Mouse (Mus musculus) liver, embryonic 14.5 days (tissue): Measurements from ENCODE around the gene Cgas. TPM values are rescaled to one million over a fixed set of nuclear protein-coding genes. Genes with fewer than 3 reads are reported as not detected.

Source experiments
- ATAC-seq: fragments of 200-750 bp; cut with Nextera tagmentation; 2 replicates; pipeline ENCODE4 v1.8.0; 2017; ENCODE audit warnings: moderate number of reproducible peaks, mild to moderate bottlenecking, moderate library complexity; ENCODE audit not compliant: insufficient read depth
- DNase-seq, 3 experiments: peaks; one replicate each; pipeline ENCODE4 v3.0.0-alpha.2; 2012 to 2013; ENCODE audit warnings: low read depth in 3 of 3, low spot score in 3 of 3
- H3K27ac ChIP-seq: fragments of 300-500 bp; sonication (generic); 2 replicates; pipeline ENCODE4 v1.5.1; 2014; ENCODE audit warnings: moderate library complexity, mild to moderate bottlenecking, control low read depth, inconsistent platforms
- H3K27me3 ChIP-seq: fragments of 300-500 bp; sonication (generic); 2 replicates; pipeline ENCODE4 v1.6.1; 2014; ENCODE audit warnings: mild to moderate bottlenecking, low read length, moderate library complexity; ENCODE audit not compliant: control insufficient read depth, insufficient read depth
- H3K36me3 ChIP-seq: fragments of 300-500 bp; sonication (generic); replicated peaks from 2 replicates; pipeline ENCODE4 v1.6.1; 2014; ENCODE audit warnings: low read depth; ENCODE audit not compliant: control insufficient read depth, insufficient read depth
- H3K4me1 ChIP-seq, 2 experiments: fragments of 200-500 bp in 1 of 2; fragments of 300-500 bp in 1 of 2; sonication (generic) in 1 of 2; replicated peaks; 2 replicates each; pipeline ENCODE4 v1.6.1; 2012 to 2014; ENCODE audit warnings: antibody characterized with exemption in 1 of 2, inconsistent platforms in 1 of 2, low read length in 1 of 2; ENCODE audit not compliant: control insufficient read depth in 2 of 2, insufficient read depth in 2 of 2
- H3K4me2 ChIP-seq: fragments of 300-500 bp; sonication (generic); 2 replicates; pipeline ENCODE4 v1.6.1; 2014; ENCODE audit warnings: low read depth, mild to moderate bottlenecking, control low read depth, moderate library complexity
- H3K4me3 ChIP-seq, 2 experiments: fragments of 200-500 bp in 1 of 2; fragments of 300-500 bp in 1 of 2; sonication (generic) in 1 of 2; 2 replicates each; pipeline ENCODE4 v1.5.1; 2012 to 2014; ENCODE audit warnings: low read depth in 2 of 2, low read length in 2 of 2, mild to moderate bottlenecking in 2 of 2, control low read depth in 1 of 2, inconsistent platforms in 1 of 2, moderate library complexity in 1 of 2; ENCODE audit not compliant: insufficient read depth in 1 of 2
- H3K9ac ChIP-seq: fragments of 300-500 bp; sonication (generic); replicated peaks from 2 replicates; pipeline ENCODE4 v1.6.1; 2014; ENCODE audit warnings: mild to moderate bottlenecking, control low read depth, moderate library complexity
- H3K9me3 ChIP-seq: fragments of 300-500 bp; sonication (generic); 2 replicates; pipeline ENCODE4 v1.6.1; 2016; ENCODE audit warnings: low read length, mixed read lengths; ENCODE audit not compliant: control insufficient read depth
- CTCF ChIP-seq: IDR thresholded peaks from 2 replicates; pipeline ENCODE4 v1.5.1; 2016; ENCODE audit warnings: antibody characterized with exemption, low read depth, control low read depth
- EP300 ChIP-seq: IDR thresholded peaks from 2 replicates; pipeline ENCODE4 v1.6.1; 2016; ENCODE audit warnings: antibody characterized with exemption, low read depth
- WGBS: fragments of 180-500 bp; shearing (Covaris S2); extraction: QIAGEN DNeasy Blood & Tissue Kit; methylation state at CpG from one replicate; pipeline ENCODE4 v1.1.7; 2014; ENCODE audit not compliant: insufficient replicate concordance; 5-methylcytosine and 5-hydroxymethylcytosine counted together
- polyA plus RNA-seq, 2 experiments: library from polyadenylated mRNA; depleted of rRNA in 1 of 2; stranded (reverse) in 1 of 2; unstranded in 1 of 2; fragments of >200 nt; fragmentation: Nextera tagmentation in 1 of 2; extraction: Ambion mirVana in 1 of 2; gene quantifications; 2 replicates each; pipeline versions ENCODE4 v1.2.1 to v1.2.3; 2012 to 2014

Cgas gene
- polyA plus RNA-seq, 2 experiments, result 0.66 to 1.0 TPM

DNA sequence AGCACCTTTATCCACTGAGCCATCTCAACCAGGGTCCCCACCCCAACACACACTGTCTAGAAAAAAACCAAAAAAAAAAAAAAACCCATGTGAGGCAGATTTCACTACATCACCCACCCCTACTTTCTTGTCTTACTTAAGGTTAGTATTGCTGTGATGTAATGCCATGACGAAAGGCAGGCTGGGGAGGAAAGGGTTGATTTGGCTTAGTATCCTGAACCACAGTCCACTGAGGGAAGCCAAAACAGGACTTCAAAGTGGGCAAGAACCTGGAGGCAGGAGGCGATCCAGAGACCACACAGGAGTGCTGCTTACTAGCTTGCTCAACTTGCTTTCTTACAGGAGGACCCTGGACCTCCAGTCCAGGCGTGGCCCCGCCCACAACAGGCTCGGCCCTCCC lies 7.4 kb upstream of the Cgas start:
- Histone ChIP-seq H3K4me1 (peaks cover 14 to 15% of the 10 kb centered on the region in 2 experiments), H3K27ac (no peak overlapping the region), H3K4me2 (no peak overlapping the region), H3K9me3 (no peaks in the 10 kb centered on the region), H3K9ac (no peak overlapping the region), H3K4me3 (no peak overlapping the region), H3K36me3 (peaks cover 35% of the 10 kb centered on the region), H3K27me3 (peaks cover 5% of the 10 kb centered on the region)
- DNase-seq (no peak), ATAC-seq (no peak)
- 71% methylated on average over 5 of the region's 5 CpGs for WGBS
- TF ChIP-seq EP300, result no peak
- no peak for TF ChIP-seq CTCF

DNA sequence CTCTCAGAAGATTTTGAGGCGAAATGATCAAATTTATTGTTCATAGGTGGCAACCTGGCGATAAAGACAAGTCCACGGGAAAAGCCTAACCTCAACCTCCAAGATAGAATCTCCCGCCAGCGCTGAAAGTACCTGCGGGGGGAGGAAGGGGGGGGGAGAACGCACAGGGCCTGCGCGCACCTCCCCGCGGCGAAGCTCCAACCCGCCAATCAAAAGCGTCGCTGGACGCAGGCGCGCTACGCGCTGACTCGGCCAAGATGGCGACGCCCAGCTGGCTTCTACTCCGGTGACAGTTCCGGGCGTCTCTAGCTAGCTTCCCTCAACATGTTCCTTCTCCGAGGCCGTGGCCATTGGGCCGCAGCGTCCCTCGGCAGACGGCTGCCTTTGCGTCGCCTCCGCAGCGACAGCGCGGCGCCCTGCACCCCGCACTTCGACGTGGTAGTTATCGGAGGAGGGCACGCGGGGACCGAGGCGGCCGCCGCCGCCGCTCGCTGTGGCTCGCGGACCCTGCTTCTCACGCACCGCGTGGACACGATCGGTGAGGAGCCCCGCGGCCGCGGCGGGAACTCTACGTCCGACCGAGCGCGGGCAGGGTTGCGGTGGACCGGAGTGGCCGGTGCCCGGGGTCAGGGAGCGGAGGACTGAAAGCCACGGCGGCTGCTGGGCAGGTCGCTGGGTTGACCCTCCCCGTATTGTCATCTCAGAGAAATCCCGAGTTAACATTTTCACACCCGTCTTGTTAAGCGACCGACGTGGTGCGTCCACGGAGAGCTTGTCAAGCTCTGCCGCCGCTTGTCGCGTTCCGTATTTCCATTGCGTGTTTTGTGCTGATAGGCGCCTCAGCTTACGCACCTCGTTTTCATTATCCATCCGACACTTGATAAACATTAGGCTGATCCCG lies 5.2 kb upstream of the Cgas start, which contains the start of the genes Mto1 and Gm17324:
TSS of gene Mto1 (plus strand) at position 236 of the 901 bp plus-strand sequence.
TSS of gene Gm17324 (minus strand) at position 814 of the 901 bp plus-strand sequence.
- Histone ChIP-seq H3K27me3 (peaks cover 24% of the 10 kb centered on the region), H3K9ac (peak within 1 kb of the TSS; percentile 99), H3K9me3 (no peaks in the 10 kb centered on the region), H3K27ac (peak within 1 kb of the TSS; percentile 80), H3K4me2 (peak within 1 kb of the TSS; percentile 84), H3K4me1 (peaks cover 11 to 13% of the 10 kb centered on the region in 2 experiments), H3K36me3 (peaks cover 21% of the 10 kb centered on the region), H3K4me3 (peak within 1 kb of the TSS; percentile 78 to 100)
- DNase-seq (peak; percentile 78 to 87 (median 79)), ATAC-seq (peak; percentile 91)
- TF ChIP-seq CTCF (no peak), EP300 (peak; percentile 35; the same call in 1 of the 2 replicates)
- under 1% methylated on average over 95 of the region's 96 CpGs for WGBS

DNA sequence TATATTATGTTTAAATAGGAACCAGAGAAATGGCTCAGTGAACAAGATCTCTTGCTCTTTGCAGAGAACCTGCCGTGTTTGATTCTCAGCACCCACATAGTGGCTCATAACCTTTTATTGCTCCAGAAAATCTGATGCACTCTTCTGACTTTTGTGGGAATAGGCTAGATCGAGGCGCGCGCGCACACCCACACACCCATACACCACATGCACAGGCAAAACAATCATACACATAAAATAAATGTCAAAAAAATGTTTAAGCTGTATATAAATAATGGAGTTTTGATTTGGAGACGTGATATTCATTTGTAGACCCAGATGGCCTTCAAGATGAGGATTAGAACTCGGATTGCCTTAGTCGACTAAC lies 4.6 kb upstream of the Cgas start:
- Histone ChIP-seq H3K27ac (no peak overlapping the region), H3K4me2 (peak overlapping the region; percentile 84), H3K36me3 (peaks cover 16% of the 10 kb centered on the region), H3K4me3 (peak overlapping the region; percentile 47 to 100), H3K9me3 (no peaks in the 10 kb centered on the region), H3K9ac (peak overlapping the region; percentile 99), H3K27me3 (peaks cover 30% of the 10 kb centered on the region), H3K4me1 (peaks cover 11 to 13% of the 10 kb centered on the region in 2 experiments)
- TF ChIP-seq EP300 (no peak), CTCF (no peak)
- ATAC-seq (no peak; the same call in 1 of the 2 replicates), DNase-seq (no peak)
- 33% methylated on average over 9 of the region's 9 CpGs for WGBS

DNA sequence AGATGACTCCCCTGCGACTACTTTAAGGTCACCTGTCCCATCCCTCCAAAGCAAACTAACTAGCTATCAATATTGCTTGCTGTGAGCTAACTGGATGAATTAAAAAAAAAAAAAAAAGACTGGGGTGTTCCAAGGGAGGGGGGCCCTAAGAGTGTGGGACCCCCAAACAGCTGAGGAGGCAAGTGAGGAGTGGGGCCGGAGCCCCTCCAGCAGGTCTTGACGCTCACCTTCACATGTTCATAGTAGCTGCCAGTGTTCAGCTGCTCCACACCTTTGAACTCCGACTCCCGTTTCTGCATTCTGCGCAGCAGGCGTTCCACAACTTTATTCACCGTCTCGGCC lies 829 bp downstream of the Cgas start:
- Histone ChIP-seq H3K27me3 (peaks cover 47% of the 10 kb centered on the region), H3K9ac (peak overlapping the region; percentile 9; the same call in 1 of the 2 replicates), H3K36me3 (no peaks in the 10 kb centered on the region), H3K9me3 (no peaks in the 10 kb centered on the region), H3K4me1 (no peaks in the 10 kb centered on the region), H3K27ac (no peak overlapping the region), H3K4me2 (peak overlapping the region; percentile 74), H3K4me3 (peak overlapping the region; percentile 43 to 59)
- no peak for TF ChIP-seq EP300
- WGBS, result 3% methylated on average over 9 of the region's 9 CpGs
- ATAC-seq (no peak), DNase-seq (no peak)

DNA sequence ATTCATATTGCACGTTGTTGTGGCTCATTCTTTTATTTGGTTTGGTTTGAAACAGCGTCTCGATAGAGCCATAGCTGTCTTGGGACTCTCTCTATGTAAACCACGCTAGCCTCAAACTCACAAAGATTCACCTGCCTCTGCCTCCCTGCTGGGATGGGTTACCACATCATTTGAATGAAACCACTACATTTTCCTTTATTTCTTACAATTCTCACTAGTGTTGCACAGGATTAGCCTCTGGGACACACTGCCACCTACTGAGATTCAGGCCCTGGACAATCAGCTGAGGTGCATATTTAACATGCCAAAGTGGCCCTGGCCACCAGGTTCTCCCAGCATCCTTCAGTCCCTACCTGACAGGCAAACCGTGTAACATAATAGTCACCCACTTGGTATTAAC lies 3.6 kb downstream of the Cgas start:
- Histone ChIP-seq H3K9me3 (no peaks in the 10 kb centered on the region), H3K4me2 (no peak overlapping the region), H3K36me3 (no peaks in the 10 kb centered on the region), H3K27ac (no peak overlapping the region), H3K4me3 (no peak overlapping the region), H3K27me3 (peaks cover 35% of the 10 kb centered on the region), H3K9ac (no peak overlapping the region), H3K4me1 (no peaks in the 10 kb centered on the region)
- DNase-seq, result no peak
- TF ChIP-seq CTCF, result no peak
- TF ChIP-seq EP300, result no peak
- ATAC-seq, result no peak
- WGBS, result 65% methylated on average over 5 of the region's 5 CpGs
